In genomic region chr10:12552890-12553278, GRCm38 (mm10) we compare ENCODE assay signal across 19 mouse cellular contexts.
DNase-seq lines count a peak whose midpoint lies in the region; ATAC-seq and TF ChIP-seq lines count a peak whose summit lies in the region.
"Had no signal": no experiment of that assay in that cellular context is flagged by ENCODE, and none has a peak within 500 bp of the region (broad histone marks: within the 10 kb centered on the region; RNA-seq: fewer than 3 reads in every experiment).

No protein-coding gene starts in this region.

- no peak overlapping the region for H3K9ac ChIP-seq in midbrain, postnatal 0 days (replicated peaks; ENCODE audit: low read length, poor library complexity, severe bottlenecking)
- H3K9ac ChIP-seq in neural tube, embryonic 14.5 days (replicated peaks; ENCODE audit: low read depth, low read length) = no peak overlapping the region
- H3K9ac ChIP-seq: heart, embryonic 13.5 days; liver, embryonic 15.5 days had no signal

- H3K27ac ChIP-seq in midbrain, embryonic 10.5 days (replicated peaks) = peak overlapping the region; percentile 53
- H3K27ac ChIP-seq in midbrain, postnatal 0 days (ENCODE audit: low read depth, low read length) = no peak overlapping the region
- peak overlapping the region; percentile 79 for H3K27ac ChIP-seq in limb, embryonic 10.5 days
- H3K27ac ChIP-seq in neural tube, embryonic 14.5 days (ENCODE audit: low read depth, low read length) = no peak overlapping the region
- H3K27ac ChIP-seq: heart, embryonic 13.5 days; kidney, postnatal 0 days; layer of hippocampus, adult 2 months; liver, embryonic 15.5 days had no signal

- no peak overlapping the region for H3K4me2 ChIP-seq in midbrain, postnatal 0 days (ENCODE audit: low read depth, low read length, poor library complexity, severe bottlenecking)
- no peak overlapping the region for H3K4me2 ChIP-seq in neural tube, embryonic 14.5 days (ENCODE audit: low read depth, low read length)
- H3K4me2 ChIP-seq: heart, embryonic 13.5 days; liver, embryonic 15.5 days had no signal

- H3K9me3 ChIP-seq in midbrain, embryonic 10.5 days (replicated peaks) = no peaks in the 10 kb centered on the region
- no peaks in the 10 kb centered on the region for H3K9me3 ChIP-seq in midbrain, postnatal 0 days (ENCODE audit: low read length)
- H3K9me3 ChIP-seq in limb, embryonic 10.5 days (replicated peaks) = no peaks in the 10 kb centered on the region
- no peaks in the 10 kb centered on the region for H3K9me3 ChIP-seq in neural tube, embryonic 14.5 days (ENCODE audit: control insufficient read depth, low read length)
- H3K9me3 ChIP-seq: heart, embryonic 13.5 days; liver, embryonic 15.5 days had no signal

- H3K27me3 ChIP-seq in midbrain, embryonic 10.5 days (ENCODE audit: low read depth, poor library complexity, severe bottlenecking) = no peaks in the 10 kb centered on the region
- H3K27me3 ChIP-seq in midbrain, postnatal 0 days (ENCODE audit: insufficient read depth, low read length) = no peaks in the 10 kb centered on the region
- no peaks in the 10 kb centered on the region for H3K27me3 ChIP-seq in limb, embryonic 10.5 days (ENCODE audit: low read depth, poor library complexity, severe bottlenecking)
- no peaks in the 10 kb centered on the region for H3K27me3 ChIP-seq in neural tube, embryonic 14.5 days (ENCODE audit: control insufficient read depth, insufficient read depth, low read length)
- H3K27me3 ChIP-seq: heart, embryonic 13.5 days; liver, embryonic 15.5 days had no signal

- WGBS in midbrain, embryonic 10.5 days = 50% methylated on average over 5 of the region's 5 CpGs
- WGBS in midbrain, postnatal 0 days = 59% methylated on average over 5 of the region's 5 CpGs
- WGBS in limb, embryonic 10.5 days = 29% methylated on average over 5 of the region's 5 CpGs
- WGBS in neural tube, embryonic 14.5 days = 16% methylated on average over 5 of the region's 5 CpGs

- H3K4me3 ChIP-seq in midbrain, embryonic 10.5 days = no peak overlapping the region
- H3K4me3 ChIP-seq in midbrain, postnatal 0 days (ENCODE audit: low read depth, low read length) = no peak overlapping the region
- no peak overlapping the region for H3K4me3 ChIP-seq in limb, embryonic 10.5 days
- no peak overlapping the region for H3K4me3 ChIP-seq in neural tube, embryonic 14.5 days (ENCODE audit: low read depth, low read length)
- H3K4me3 ChIP-seq: heart, embryonic 13.5 days; layer of hippocampus, adult 2 months; liver, embryonic 15.5 days had no signal

- no peak for DNase-seq in midbrain, embryonic 10.5 days (ENCODE audit: low spot score)
- DNase-seq in midbrain, postnatal 0 days (ENCODE audit: low spot score) = no peak
- peak; percentile 58 for DNase-seq in embryo, embryonic 11 days
- DNase-seq in limb, embryonic 10.5 days (ENCODE audit: low spot score) = peak; percentile 54
- no peak for DNase-seq in right cerebral cortex, postnatal 4 days
- no peak for DNase-seq in cerebellum, postnatal 25 days
- DNase-seq: adrenal gland, adult 2 months; cerebellum, adult 11-12 months; cerebellum, postnatal 36 days; heart, postnatal 36 days; left cerebral cortex, postnatal 4 days; thymus, postnatal 14 days had no signal

- TF ChIP-seq CTCF in midbrain, postnatal 0 days (IDR thresholded peaks at IDR 0.05) = no peak

- H3K36me3 ChIP-seq in midbrain, embryonic 10.5 days = no peaks in the 10 kb centered on the region
- H3K36me3 ChIP-seq in midbrain, postnatal 0 days (ENCODE audit: insufficient read depth, low read length) = no peaks in the 10 kb centered on the region
- no peaks in the 10 kb centered on the region for H3K36me3 ChIP-seq in limb, embryonic 10.5 days
- no peaks in the 10 kb centered on the region for H3K36me3 ChIP-seq in neural tube, embryonic 14.5 days (ENCODE audit: control insufficient read depth, insufficient read depth, low read length)
- H3K36me3 ChIP-seq: heart, embryonic 13.5 days; liver, embryonic 15.5 days had no signal

- H3K4me1 ChIP-seq in midbrain, embryonic 10.5 days = peaks cover 65% of the 10 kb centered on the region
- peaks cover 7% of the 10 kb centered on the region for H3K4me1 ChIP-seq in midbrain, postnatal 0 days (ENCODE audit: insufficient read depth, low read length)
- peaks cover 63% of the 10 kb centered on the region for H3K4me1 ChIP-seq in limb, embryonic 10.5 days
- peaks cover 14% of the 10 kb centered on the region; the same call in 1 of the 2 replicates for H3K4me1 ChIP-seq in neural tube, embryonic 14.5 days (ENCODE audit: control insufficient read depth, insufficient read depth, low read length)

- no peak for ATAC-seq in midbrain, postnatal 0 days (ENCODE audit: low FRiP score)
- ATAC-seq in neural tube, embryonic 14.5 days (ENCODE audit: low read depth) = 0 out of 2 replicates have a peak, but pooled peaks have one; percentile 20
- ATAC-seq: forebrain, embryonic 14.5 days; lung, postnatal 0 days had no signal

Comparison
In these comparisons a context has a peak if more than half of its experiments do, and no peak if none do; other contexts are left out.
1. H3K27ac ChIP-seq: peak in midbrain, embryonic 10.5 days (single experiment) and limb, embryonic 10.5 days (single experiment); none in midbrain, postnatal 0 days (single experiment) and neural tube, embryonic 14.5 days (single experiment).
2. DNase-seq: peak in embryo, embryonic 11 days (single experiment) and limb, embryonic 10.5 days (single experiment); none in midbrain, embryonic 10.5 days (single experiment), midbrain, postnatal 0 days (single experiment), right cerebral cortex, postnatal 4 days (single experiment) and cerebellum, postnatal 25 days (0 of 2).